Mouse (Mus musculus) bone marrow macrophage, adult 2 months (primary cell): Measurements from ENCODE around the gene Dagla.

Experiments used
- CTCF ChIP-seq: IDR thresholded peaks from 2 replicates; pipeline ENCODE4 v1.5.1; 2012; ENCODE audit warnings: low read depth, mild to moderate bottlenecking, low read length, moderate library complexity
- POLR2A ChIP-seq: IDR thresholded peaks from 2 replicates; pipeline ENCODE4 v1.6.1; 2012; ENCODE audit warnings: mild to moderate bottlenecking, low read depth, low read length, borderline replicate concordance

GRCm38 (mm10) chr19:10326609-10327008 lies 21.9 kb upstream of the Dagla start:
- TF ChIP-seq CTCF (no peak), POLR2A (no peak)
